In the genomic region with DNA sequence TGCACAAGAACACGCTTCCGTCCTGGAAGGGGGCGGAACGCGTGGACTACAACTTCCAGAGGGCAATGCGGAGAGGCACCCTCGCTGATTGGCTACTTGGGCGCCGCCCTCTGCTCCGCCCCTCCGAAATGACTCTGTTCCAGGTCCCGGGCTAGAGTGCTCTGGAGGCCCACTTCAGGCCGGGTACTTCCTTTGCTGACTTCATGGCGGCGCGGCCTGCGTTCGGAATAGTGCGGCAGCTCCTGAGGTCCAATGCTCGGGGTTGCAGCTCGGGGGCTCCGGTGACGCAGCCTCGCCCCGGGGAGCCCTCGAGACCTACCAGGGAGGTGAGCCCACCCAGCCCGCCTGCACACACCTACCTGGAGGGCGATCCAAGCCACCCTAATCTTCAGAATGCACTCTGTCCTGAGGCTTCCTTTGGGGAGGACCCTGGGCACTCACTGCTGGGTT, we compare ENCODE assay signal across 8 mouse cellular contexts. TPM values are rescaled to one million over a fixed set of nuclear protein-coding genes. Genes with fewer than 3 reads are reported as not detected.
DNase-seq lines count a peak whose midpoint lies in the region; ATAC-seq and TF ChIP-seq lines count a peak whose summit lies in the region.

Mocs1 (plus strand) TSS at position 124 of the 450 bp plus-strand sequence.

- peaks cover 37% of the 10 kb centered on the region for H3K4me1 ChIP-seq in bone marrow macrophage, adult 2 months (ENCODE audit: control insufficient read depth, insufficient read depth, low read length)
- peaks cover 15% of the 10 kb centered on the region for H3K4me1 ChIP-seq in embryonic fibroblast, embryonic 13.5 days (ENCODE audit: control insufficient read depth, insufficient read depth, low read length)
- peaks cover 30% of the 10 kb centered on the region for H3K4me1 ChIP-seq in heart, embryonic 10.5 days
- H3K4me1 ChIP-seq in kidney, embryonic 15.5 days = peaks cover 41% of the 10 kb centered on the region

- no peaks in the 10 kb centered on the region for H3K9me3 ChIP-seq in heart, embryonic 10.5 days
- no peaks in the 10 kb centered on the region for H3K9me3 ChIP-seq in kidney, embryonic 15.5 days (replicated peaks)

- H3K9ac ChIP-seq in kidney, embryonic 15.5 days = peak within 1 kb of the TSS; percentile 82

- no peak for TF ChIP-seq CTCF in bone marrow macrophage, adult 2 months (IDR thresholded peaks at IDR 0.05; ENCODE audit: low read depth, low read length)
- TF ChIP-seq CTCF in embryonic fibroblast, embryonic 13.5 days (IDR thresholded peaks at IDR 0.05; ENCODE audit: borderline replicate concordance, insufficient read depth, low read length) = no peak

- peak within 1 kb of the TSS; percentile 80 for H3K27ac ChIP-seq in bone marrow macrophage, adult 2 months (ENCODE audit: insufficient read depth, low read depth, low read length)
- H3K27ac ChIP-seq in embryonic fibroblast, embryonic 13.5 days (ENCODE audit: insufficient read depth, low read length) = no peak within 1 kb of the TSS
- peak within 1 kb of the TSS; percentile 93 for H3K27ac ChIP-seq in heart, embryonic 10.5 days
- peak within 1 kb of the TSS; percentile 75 for H3K27ac ChIP-seq in kidney, embryonic 15.5 days

- peaks cover 4% of the 10 kb centered on the region for H3K36me3 ChIP-seq in heart, embryonic 10.5 days
- H3K36me3 ChIP-seq in kidney, embryonic 15.5 days = 0 out of 2 replicates have a peak, but pooled peaks cover 5% of the 10 kb centered on the region

- peak; percentile 69; the same call in 1 of the 2 replicates for TF ChIP-seq POLR2A in bone marrow macrophage, adult 2 months (IDR thresholded peaks at IDR 0.05; ENCODE audit: borderline replicate concordance, low read depth, low read length)
- TF ChIP-seq POLR2A in embryonic fibroblast, embryonic 13.5 days (IDR thresholded peaks at IDR 0.05; ENCODE audit: low read depth, low read length) = peak; percentile 94

- peak within 1 kb of the TSS; percentile 71 for H3K4me2 ChIP-seq in kidney, embryonic 15.5 days

- peak within 1 kb of the TSS; percentile 92 for H3K4me3 ChIP-seq in bone marrow macrophage, adult 2 months (ENCODE audit: insufficient read depth, low read length)
- peak within 1 kb of the TSS; percentile 84 for H3K4me3 ChIP-seq in embryonic fibroblast, embryonic 13.5 days (ENCODE audit: insufficient read depth, low read length)
- peak within 1 kb of the TSS; percentile 83 for H3K4me3 ChIP-seq in heart, embryonic 10.5 days
- H3K4me3 ChIP-seq in kidney, embryonic 15.5 days (replicated peaks) = peak within 1 kb of the TSS; percentile 63

- ATAC-seq in kidney, embryonic 15.5 days (replicated peaks; ENCODE audit: low FRiP score) = peak; percentile 99
- peak; percentile 94 for ATAC-seq in monocyte, adult 5-6 weeks (replicated peaks; ENCODE audit: insufficient number of reproducible peaks, low FRiP score, low TSS enrichment, poor library complexity, severe bottlenecking)

- peak; percentile 93 for DNase-seq in A20 (ENCODE audit: low read depth, low spot score)
- peak; percentile 97 for DNase-seq in heart, embryonic 10.5 days (ENCODE audit: low spot score)
- peak; percentile 96 for DNase-seq in liver
- DNase-seq in spleen, postnatal 4 days (ENCODE audit: low spot score in 2 of 2) = peak; percentile 94 to 95

- WGBS in heart, embryonic 10.5 days = under 1% methylated on average over 28 of the region's 28 CpGs
- WGBS in kidney, embryonic 15.5 days = under 1% methylated on average over 28 of the region's 28 CpGs

- H3K27me3 ChIP-seq in heart, embryonic 10.5 days (ENCODE audit: insufficient read depth, poor library complexity, severe bottlenecking) = no peaks in the 10 kb centered on the region
- H3K27me3 ChIP-seq in kidney, embryonic 15.5 days = no peaks in the 10 kb centered on the region

RNA-seq across cellular contexts. Expression of gene Mocs1, which starts in this region (rescaled TPM):
- polyA plus RNA-seq in bone marrow macrophage, adult 2 months (2012; ENCODE audit: insufficient read depth, insufficient read length, missing spikeins) = 34.5 and 35.0 TPM in 2 replicates
- 18.5 and 19.5 TPM in 2 replicates for polyA plus RNA-seq in embryonic fibroblast, embryonic 13.5 days (2011; ENCODE audit: insufficient read length, low read depth, missing spikeins)
- 6.4 and 9.3 TPM in 2 replicates for polyA plus RNA-seq in heart, embryonic 10.5 days (2016; fragmentation: Nextera tagmentation; extraction: Ambion mirVana)
- 8.4 and 8.9 TPM in 2 replicates for polyA plus RNA-seq in kidney, embryonic 15.5 days (2015; fragmentation: Nextera tagmentation; extraction: Ambion mirVana)
- total RNA-seq in monocyte, adult 5-6 weeks (2017) = 15.6 to 19.8 TPM (median 19.3 TPM) in 3 replicates
